Mouse (Mus musculus) kidney, embryonic 14.5 days (tissue): Measurements from ENCODE around the gene Zmat3. TPM values are rescaled to one million over a fixed set of nuclear protein-coding genes. Genes with fewer than 3 reads are reported as not detected.
A peak's percentile ranks its signal among the peaks of the same experiment; 100 is the strongest.

Source experiments
- ATAC-seq: fragments of 200-750 bp; cut with Nextera tagmentation; 2 replicates; pipeline ENCODE4 v1.8.0; 2017; ENCODE audit warnings: moderate number of reproducible peaks, mild to moderate bottlenecking, moderate TSS enrichment, moderate library complexity; ENCODE audit not compliant: low FRiP score, low TSS enrichment
- H3K27ac ChIP-seq: fragments of 300-500 bp; sonication (generic); 2 replicates; pipeline ENCODE4 v1.5.1; 2014; ENCODE audit warnings: low read depth, mild to moderate bottlenecking, low read length, moderate library complexity, mixed read lengths
- H3K27me3 ChIP-seq: fragments of 300-500 bp; sonication (generic); 2 replicates; pipeline ENCODE4 v1.6.1; 2014; ENCODE audit warnings: mild to moderate bottlenecking, low read length; ENCODE audit not compliant: control insufficient read depth, insufficient read depth
- H3K36me3 ChIP-seq: fragments of 300-500 bp; sonication (generic); 2 replicates; pipeline ENCODE4 v1.6.1; 2014; ENCODE audit warnings: low read length, mixed read lengths; ENCODE audit not compliant: control insufficient read depth, insufficient read depth
- H3K4me1 ChIP-seq: fragments of 300-500 bp; sonication (generic); 2 replicates; pipeline ENCODE4 v1.6.1; 2014; ENCODE audit warnings: low read length, mixed read lengths; ENCODE audit not compliant: control insufficient read depth, insufficient read depth
- H3K4me2 ChIP-seq: fragments of 300-500 bp; sonication (generic); replicated peaks from 2 replicates; pipeline ENCODE4 v1.6.1; 2014; ENCODE audit warnings: low read depth, mild to moderate bottlenecking, low read length
- H3K4me3 ChIP-seq: fragments of 300-500 bp; sonication (generic); 2 replicates; pipeline ENCODE4 v1.5.1; 2014; ENCODE audit warnings: mild to moderate bottlenecking, low read length
- H3K9ac ChIP-seq: fragments of 300-500 bp; sonication (generic); 2 replicates; pipeline ENCODE4 v1.6.1; 2014; ENCODE audit warnings: low read depth, mild to moderate bottlenecking, low read length, moderate library complexity
- H3K9me3 ChIP-seq: fragments of 300-500 bp; sonication (generic); 2 replicates; pipeline ENCODE4 v1.6.1; 2016; ENCODE audit warnings: low read length; ENCODE audit not compliant: control insufficient read depth
- WGBS: fragments of 180-500 bp; shearing (Covaris S2); extraction: QIAGEN DNeasy Blood & Tissue Kit; methylation state at CpG from one replicate; pipeline ENCODE4 v1.1.7; 2014; 5-methylcytosine and 5-hydroxymethylcytosine counted together
- polyA plus RNA-seq: library from polyadenylated mRNA; unstranded; fragments of >200 nt; fragmentation: Nextera tagmentation; extraction: Ambion mirVana; gene quantifications from 2 replicates; pipeline ENCODE4 v1.2.1, GENCODE M21; 2014

The Zmat3 gene
- polyA plus RNA-seq, 1 experiment from 2014 or later: 6.9 TPM

DNA sequence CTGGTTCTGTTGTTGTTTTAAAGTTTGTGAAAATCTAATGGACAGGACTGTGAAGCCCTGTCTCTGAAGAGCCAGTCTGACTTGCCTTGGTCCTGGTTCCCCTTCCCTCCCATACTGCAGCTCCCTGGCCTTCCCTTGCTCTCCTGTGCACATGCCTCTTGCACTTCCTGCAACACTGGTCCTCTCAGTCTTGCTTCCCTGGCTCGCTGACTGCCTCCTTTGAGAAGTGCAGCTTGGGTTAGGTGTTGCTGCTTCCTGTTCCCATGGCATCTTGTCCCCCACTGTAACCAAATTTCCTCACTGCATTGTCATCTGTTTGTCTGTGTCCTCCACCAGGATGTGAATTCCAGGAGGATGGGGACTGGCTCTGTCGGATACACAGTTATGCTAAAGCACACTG lies 34.1 kb upstream of the Zmat3 start:
- 41% methylated on average over 2 of the region's 2 CpGs for WGBS

DNA sequence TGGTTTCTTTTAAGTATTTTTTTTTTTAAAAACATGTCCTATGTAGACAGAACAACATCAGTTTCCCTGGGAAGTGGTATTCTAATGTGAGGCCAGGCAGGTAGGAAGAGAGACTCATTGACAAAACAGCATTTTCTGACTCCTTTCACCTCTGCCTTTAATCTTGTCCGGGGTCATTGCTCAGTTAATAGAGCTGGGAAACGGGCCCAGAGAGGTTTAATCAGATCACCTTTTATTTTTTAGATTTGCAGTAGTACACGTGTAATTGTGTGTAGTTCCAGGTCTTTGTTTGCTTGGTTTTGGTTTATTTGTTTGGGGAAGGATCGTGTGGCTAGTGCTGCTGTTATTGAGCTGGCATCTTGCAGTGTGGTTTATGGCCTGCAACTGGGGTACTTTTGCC lies 33.6 kb upstream of the Zmat3 start:
- Histone ChIP-seq H3K27ac (no peak overlapping the region), H3K4me3 (no peak overlapping the region), H3K4me2 (no peak overlapping the region; the same call in 1 of the 2 replicates), H3K27me3 (no peaks in the 10 kb centered on the region), H3K36me3 (no peaks in the 10 kb centered on the region), H3K9me3 (no peaks in the 10 kb centered on the region), H3K9ac (no peak overlapping the region), H3K4me1 (peaks cover 21% of the 10 kb centered on the region)
- no peak for ATAC-seq
- 16% methylated on average over 4 of the region's 4 CpGs for WGBS

More for the DNA sequence above, 34.1 kb upstream of the Zmat3 start:
- ATAC-seq: no peak
- Histone ChIP-seq H3K27me3 (no peaks in the 10 kb centered on the region), H3K9ac (no peak overlapping the region), H3K4me1 (peaks cover 21% of the 10 kb centered on the region), H3K36me3 (no peaks in the 10 kb centered on the region), H3K4me2 (no peak overlapping the region), H3K9me3 (no peaks in the 10 kb centered on the region), H3K27ac (no peak overlapping the region), H3K4me3 (no peak overlapping the region)

DNA sequence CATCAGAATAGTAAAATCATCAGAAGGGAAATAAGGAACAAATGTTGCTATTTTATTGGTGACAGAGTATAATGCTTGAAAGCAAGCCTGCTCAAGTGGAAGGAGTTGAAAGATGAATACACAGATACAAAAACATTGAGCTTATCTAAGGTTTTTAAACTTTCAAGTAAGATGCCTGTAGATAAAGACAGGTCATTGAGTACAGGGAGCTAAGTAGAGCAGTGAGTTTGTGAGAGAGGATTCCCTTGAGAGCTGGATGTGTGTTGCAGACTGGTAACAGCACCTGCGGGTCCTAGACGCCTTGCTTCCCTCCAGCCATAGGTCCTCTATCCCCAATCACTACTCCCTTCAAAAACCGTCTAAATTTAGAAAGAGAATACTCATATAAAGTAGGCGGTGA lies 32.8 kb upstream of the Zmat3 start:
- peak overlapping the region; percentile 5; the same call in 1 of the 2 replicates for H3K9ac ChIP-seq
- H3K4me3 ChIP-seq: peak overlapping the region; percentile 74
- 21% methylated on average over 4 of the region's 4 CpGs for WGBS
- H3K9me3 ChIP-seq: no peaks in the 10 kb centered on the region
- no peak overlapping the region for H3K27ac ChIP-seq
- peak overlapping the region; percentile 46 for H3K4me2 ChIP-seq
- H3K27me3 ChIP-seq: no peaks in the 10 kb centered on the region
- peaks cover 21% of the 10 kb centered on the region for H3K4me1 ChIP-seq
- no peaks in the 10 kb centered on the region for H3K36me3 ChIP-seq
- no peak for ATAC-seq

DNA sequence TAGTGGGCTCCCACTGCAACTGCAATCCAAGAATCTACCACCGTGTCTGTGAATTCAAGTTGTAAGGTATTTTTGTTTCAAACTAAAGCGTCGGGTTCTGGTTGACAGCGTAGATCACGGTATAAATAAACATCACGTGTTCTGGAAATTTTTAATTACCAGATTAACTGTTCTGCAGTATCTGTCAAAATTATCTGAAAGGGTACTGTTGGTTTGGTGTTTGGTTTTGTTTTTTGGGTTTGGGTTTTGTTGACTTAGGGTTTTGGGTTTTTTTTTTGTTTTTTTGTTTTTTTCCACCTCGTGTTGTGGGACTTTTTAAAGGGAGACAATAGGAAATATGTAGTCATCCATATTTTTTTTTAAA lies 32.3 kb upstream of the Zmat3 start:
- Histone ChIP-seq H3K4me2 (peak overlapping the region; percentile 46), H3K9me3 (no peaks in the 10 kb centered on the region), H3K4me1 (peaks cover 21% of the 10 kb centered on the region), H3K36me3 (no peaks in the 10 kb centered on the region), H3K9ac (peak overlapping the region; percentile 96; the same call in 1 of the 2 replicates), H3K4me3 (peak overlapping the region; percentile 74), H3K27me3 (no peaks in the 10 kb centered on the region), H3K27ac (no peak overlapping the region)
- under 1% methylated on average over 7 of the region's 7 CpGs for whole genome bisulfite sequencing
- no peak for ATAC-seq

DNA sequence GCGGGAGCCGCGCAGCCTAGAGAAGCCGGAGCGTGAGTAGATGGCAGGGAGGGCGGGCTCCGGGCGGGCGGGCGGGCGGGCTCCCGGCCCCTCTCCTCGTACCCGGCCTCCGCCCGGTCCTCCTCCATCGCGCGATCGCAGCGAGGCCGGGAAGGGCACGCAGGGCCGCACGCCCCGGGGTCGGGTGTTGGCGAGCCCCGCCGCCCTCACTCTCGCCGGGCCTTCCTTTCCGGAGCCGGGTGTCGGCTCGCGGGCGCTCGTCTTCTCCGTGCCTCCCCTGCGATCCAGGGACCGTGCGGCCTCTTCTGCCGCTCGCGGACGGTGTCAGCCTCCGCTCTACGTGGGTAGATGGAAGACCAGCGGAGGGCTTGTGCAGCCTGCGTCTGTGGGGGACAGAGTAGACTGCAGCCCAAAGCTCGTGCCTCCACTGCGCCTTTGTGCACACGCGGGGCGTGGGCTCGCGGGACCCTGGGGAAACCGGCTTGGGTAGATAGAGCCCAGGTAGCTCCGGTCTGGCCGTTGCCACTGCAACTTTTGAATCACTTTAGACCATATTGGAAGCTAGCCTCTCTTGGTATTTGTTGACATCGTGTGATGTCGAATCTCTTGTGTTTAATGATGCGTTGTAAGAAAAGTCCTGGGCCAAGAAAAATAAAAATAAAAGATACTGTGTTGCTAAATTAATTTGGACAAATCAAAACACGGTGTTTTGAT lies 31.8 kb upstream of the Zmat3 start, which contains the start of gene Pik3ca:
Gene Pik3ca, plus strand, starts transcription at position 211 of the 714 bp plus-strand sequence.
- H3K36me3 ChIP-seq: no peaks in the 10 kb centered on the region
- H3K4me1 ChIP-seq: peaks cover 21% of the 10 kb centered on the region
- peak; percentile 58 for ATAC-seq
- H3K4me3 ChIP-seq: peak within 1 kb of the TSS; percentile 74
- no peaks in the 10 kb centered on the region for H3K9me3 ChIP-seq
- H3K27ac ChIP-seq: peak within 1 kb of the TSS; percentile 96
- peak within 1 kb of the TSS; percentile 96 for H3K9ac ChIP-seq
- no peaks in the 10 kb centered on the region for H3K27me3 ChIP-seq
- H3K4me2 ChIP-seq: peak within 1 kb of the TSS; percentile 46
- under 1% methylated on average over 54 of the region's 65 CpGs for WGBS

DNA sequence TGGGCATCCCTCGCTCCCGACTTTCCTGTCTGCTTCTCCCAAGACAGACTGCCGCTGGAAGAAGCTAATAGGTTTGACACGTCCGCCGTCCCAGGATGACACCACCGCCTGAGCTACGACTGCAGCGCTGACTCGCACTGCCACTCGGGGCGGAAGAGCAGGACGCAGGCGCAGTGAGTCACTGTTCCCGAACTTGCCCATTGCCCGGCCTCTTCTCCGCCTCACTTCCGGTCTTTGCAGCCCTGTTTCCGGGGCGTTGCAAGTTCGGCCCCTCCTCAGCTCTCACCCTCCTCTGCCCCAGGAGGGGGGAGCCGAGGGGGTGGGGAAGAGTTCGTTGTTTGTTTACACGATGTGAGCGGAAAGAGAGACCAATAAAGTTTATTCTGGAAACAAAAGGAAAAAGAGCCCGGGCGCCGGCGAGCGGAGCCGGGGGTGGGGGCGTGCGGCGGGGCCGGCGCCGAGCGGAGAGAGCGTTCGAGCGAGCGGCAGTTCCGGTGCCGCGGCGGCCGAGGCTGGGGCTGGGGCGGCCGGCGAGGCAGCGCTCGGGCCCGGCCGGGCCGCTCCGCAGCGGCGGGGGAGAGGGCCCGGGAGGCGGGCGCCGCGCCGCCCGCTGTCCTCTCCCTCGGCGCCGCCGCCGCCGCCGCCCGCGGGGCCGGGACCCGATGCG lies 31.1 kb upstream of the Zmat3 start:
- peak; percentile 97 for ATAC-seq
- H3K9ac ChIP-seq: peak overlapping the region; percentile 96
- peak overlapping the region; percentile 46 for H3K4me2 ChIP-seq
- H3K27me3 ChIP-seq: no peaks in the 10 kb centered on the region
- no peaks in the 10 kb centered on the region for H3K36me3 ChIP-seq
- H3K4me1 ChIP-seq: peaks cover 21% of the 10 kb centered on the region
- H3K27ac ChIP-seq: peak overlapping the region; percentile 96
- H3K4me3 ChIP-seq: peak overlapping the region; percentile 74
- WGBS: under 1% methylated on average over 34 of the region's 77 CpGs
- H3K9me3 ChIP-seq: no peaks in the 10 kb centered on the region

DNA sequence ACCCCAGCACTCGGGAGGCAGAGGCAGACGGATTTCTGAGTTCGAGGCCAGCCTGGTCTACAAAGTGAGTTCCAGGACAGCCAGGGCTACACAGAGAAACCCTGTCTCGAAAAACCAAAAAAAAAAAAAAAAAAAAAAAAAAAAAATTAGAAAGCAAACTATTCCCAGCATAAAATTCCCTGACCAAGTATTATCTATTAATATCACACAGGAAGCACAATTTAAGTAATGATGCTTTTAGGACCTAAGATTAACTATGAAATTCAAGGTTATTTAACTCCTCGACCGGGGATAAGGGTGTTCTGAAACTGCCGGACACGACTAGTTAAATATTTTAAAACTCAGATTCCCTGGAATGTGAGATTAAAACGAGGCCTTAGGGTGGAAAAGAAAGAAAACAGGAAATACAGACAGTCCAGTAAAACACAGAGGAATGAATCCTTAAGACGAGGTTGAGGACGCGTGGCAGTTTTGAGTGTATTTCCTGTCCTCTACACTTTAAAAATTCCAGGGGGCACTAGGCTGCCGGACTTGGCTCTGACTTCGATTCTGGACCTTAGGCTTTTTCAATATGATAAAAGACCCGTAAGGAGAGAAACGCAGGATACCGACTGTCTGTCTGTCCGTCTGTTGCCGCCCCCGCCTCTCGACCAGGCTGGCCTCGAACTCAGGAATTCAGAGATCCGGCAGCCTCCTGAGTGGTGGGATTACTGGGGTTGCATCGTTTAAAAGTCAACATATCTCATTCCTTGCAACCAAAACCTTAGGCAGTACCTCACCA lies 30.1 kb upstream of the Zmat3 start:
- H3K4me3 ChIP-seq: peak overlapping the region; percentile 74
- 19% methylated on average over 23 of the region's 24 CpGs for WGBS
- no peak for ATAC-seq
- H3K27me3 ChIP-seq: no peaks in the 10 kb centered on the region
- no peaks in the 10 kb centered on the region for H3K36me3 ChIP-seq
- peak overlapping the region; percentile 78 for H3K27ac ChIP-seq
- peaks cover 21% of the 10 kb centered on the region for H3K4me1 ChIP-seq
- H3K4me2 ChIP-seq: peak overlapping the region; percentile 41
- no peaks in the 10 kb centered on the region for H3K9me3 ChIP-seq
- peak overlapping the region; percentile 63 for H3K9ac ChIP-seq

DNA sequence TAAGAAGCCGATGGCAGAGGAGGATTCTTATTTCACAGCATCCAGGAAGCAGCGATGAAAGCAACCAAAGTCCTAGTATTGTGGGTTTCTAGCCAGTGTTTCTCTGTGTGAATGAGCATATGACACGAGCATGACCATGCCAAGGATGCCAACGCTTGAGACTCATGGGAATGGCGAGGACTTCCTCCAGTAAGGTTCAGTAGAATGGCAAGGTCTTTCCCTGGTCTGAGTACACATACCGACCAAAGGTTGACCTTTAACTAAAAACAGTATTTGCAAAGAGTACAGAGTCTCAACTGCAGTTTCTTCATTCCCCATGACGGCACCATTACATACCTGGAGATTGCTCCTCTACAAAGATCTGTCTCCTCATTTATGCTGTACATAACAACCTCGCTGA lies 28.2 kb upstream of the Zmat3 start:
- Histone ChIP-seq H3K9ac (no peak overlapping the region), H3K4me2 (no peak overlapping the region), H3K4me1 (peaks cover 6% of the 10 kb centered on the region), H3K4me3 (no peak overlapping the region), H3K9me3 (no peaks in the 10 kb centered on the region), H3K36me3 (no peaks in the 10 kb centered on the region), H3K27me3 (no peaks in the 10 kb centered on the region), H3K27ac (no peak overlapping the region)
- WGBS: 86% methylated on average over 8 of the region's 8 CpGs
- ATAC-seq: no peak
